Mouse (Mus musculus) heart, embryonic 10.5 days (tissue): ENCODE data around the gene Vipr2. TPM values are rescaled to one million over a fixed set of nuclear protein-coding genes. Genes with fewer than 3 reads are reported as not detected.

ENCODE experiments used
- DNase-seq: peaks from one replicate; pipeline ENCODE4 v3.0.0-alpha.2; 2017; ENCODE audit warnings: low spot score
- H3K27ac ChIP-seq: fragments of 300-500 bp; sonication (generic); 2 replicates; pipeline ENCODE4 v1.5.1; 2016; ENCODE audit warnings: mild to moderate bottlenecking
- H3K27me3 ChIP-seq: fragments of 300-500 bp; sonication (generic); 2 replicates; pipeline ENCODE4 v1.6.1; 2016; ENCODE audit warnings: mild to moderate bottlenecking; ENCODE audit not compliant: poor library complexity, insufficient read depth, severe bottlenecking
- H3K36me3 ChIP-seq: fragments of 300-500 bp; sonication (generic); 2 replicates; pipeline ENCODE4 v1.6.1; 2016; ENCODE audit warnings: mild to moderate bottlenecking, moderate library complexity
- H3K4me1 ChIP-seq: fragments of 300-500 bp; sonication (generic); 2 replicates; pipeline ENCODE4 v1.6.1; 2016; ENCODE audit warnings: mild to moderate bottlenecking
- H3K4me3 ChIP-seq: fragments of 300-500 bp; sonication (generic); 2 replicates; pipeline ENCODE4 v1.5.1; 2016; ENCODE audit warnings: mild to moderate bottlenecking, moderate library complexity
- H3K9me3 ChIP-seq: fragments of 300-500 bp; sonication (generic); 2 replicates; pipeline ENCODE4 v1.6.1; 2016; ENCODE audit warnings: mild to moderate bottlenecking, moderate library complexity
- WGBS: fragments of 180-500 bp; shearing (Covaris S2); methylation state at CpG from one replicate; pipeline ENCODE4 v1.1.7; 2016; 5-methylcytosine and 5-hydroxymethylcytosine counted together
- polyA plus RNA-seq: library from polyadenylated mRNA; unstranded; fragments of >200 nt; fragmentation: Nextera tagmentation; extraction: Ambion mirVana; gene quantifications from 2 replicates; pipeline ENCODE4 v1.2.1, GENCODE M21; 2016

Gene Vipr2
- 0.55 and 1.8 TPM in 2 replicates for polyA plus RNA-seq

- H3K4me3 ChIP-seq, result peak within 1 kb of the TSS; percentile 65
- H3K27ac ChIP-seq, result peak within 1 kb of the TSS; percentile 71; the same call in 1 of the 2 replicates
- 6% methylated on average over 33 of the region's 33 CpGs for WGBS
- H3K27me3 ChIP-seq, result peaks cover 37% of the 10 kb centered on the region
- H3K36me3 ChIP-seq, result no peaks in the 10 kb centered on the region
- DNase-seq, result peak; percentile 74
- peaks cover 9% of the 10 kb centered on the region; the same call in 1 of the 2 replicates for H3K4me1 ChIP-seq
- H3K9me3 ChIP-seq, result no peaks in the 10 kb centered on the region
These were observed at the start of gene Vipr2 for GRCm38 (mm10) chr12:116077074-116077854. TSS of gene Vipr2 (plus strand) at chr12:116077726.

DNA sequence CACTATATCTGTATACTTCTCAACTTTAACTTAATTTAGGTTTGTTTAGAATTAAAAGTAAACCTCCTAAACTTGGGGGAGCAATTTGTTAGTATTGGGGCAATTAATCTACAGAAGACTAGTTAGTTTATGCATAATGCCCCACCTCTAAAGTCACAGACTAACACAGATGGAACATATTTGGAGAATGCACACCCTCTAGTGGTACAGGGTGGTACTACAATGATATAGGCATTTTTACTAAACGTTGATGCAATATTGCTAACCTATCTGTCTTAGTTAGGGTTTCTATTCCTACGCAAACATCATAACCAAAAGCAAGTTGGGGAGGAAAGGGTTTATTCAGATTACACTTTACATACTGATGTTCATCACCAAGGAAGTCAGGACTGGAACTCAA lies 49.4 kb upstream of the Vipr2 start:
- H3K36me3 ChIP-seq, result no peaks in the 10 kb centered on the region
- H3K4me3 ChIP-seq, result no peak overlapping the region
- no peak for DNase-seq
- H3K9me3 ChIP-seq, result no peaks in the 10 kb centered on the region
- no peaks in the 10 kb centered on the region for H3K27me3 ChIP-seq
- no peak overlapping the region for H3K27ac ChIP-seq
- WGBS, result 50% methylated on average over 2 of the region's 2 CpGs
- no peaks in the 10 kb centered on the region for H3K4me1 ChIP-seq

GRCm38 (mm10) chr12:116035346-116035745 lies 42.2 kb upstream of the Vipr2 start:
- DNase-seq, result no peak
- no peak overlapping the region for H3K4me3 ChIP-seq
- no peaks in the 10 kb centered on the region for H3K27me3 ChIP-seq
- no peaks in the 10 kb centered on the region for H3K36me3 ChIP-seq
- H3K9me3 ChIP-seq, result 0 out of 2 replicates have a peak, but pooled peaks cover 5% of the 10 kb centered on the region
- H3K4me1 ChIP-seq, result no peaks in the 10 kb centered on the region
- H3K27ac ChIP-seq, result no peak overlapping the region
- WGBS, result 57% methylated on average over 5 of the region's 5 CpGs

DNA sequence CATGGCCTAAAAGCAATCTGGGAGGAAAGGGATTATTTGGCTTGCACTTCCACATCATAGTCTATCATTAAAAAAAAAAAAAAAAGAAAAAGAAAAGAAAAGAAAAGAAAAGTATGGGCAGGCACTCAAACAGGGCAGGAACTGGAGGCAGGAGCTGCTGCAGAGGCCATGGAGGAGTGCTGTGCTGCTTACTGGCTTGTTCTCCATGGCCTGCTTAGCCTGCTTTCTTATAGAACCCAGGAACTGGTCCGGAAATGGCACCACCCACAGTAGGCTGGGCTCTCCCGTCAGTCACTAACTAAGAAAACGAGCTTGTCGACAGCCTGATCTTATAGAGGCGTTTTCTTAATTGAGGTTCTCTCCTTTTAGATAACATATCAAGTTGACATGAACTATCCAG lies 32.7 kb upstream of the Vipr2 start:
- H3K4me1 ChIP-seq, result peaks cover 12% of the 10 kb centered on the region; the same call in 1 of the 2 replicates
- H3K27ac ChIP-seq, result no peak overlapping the region
- 77% methylated on average over 5 of the region's 5 CpGs for WGBS
- DNase-seq, result no peak
- no peaks in the 10 kb centered on the region for H3K27me3 ChIP-seq
- H3K4me3 ChIP-seq, result no peak overlapping the region
- no peaks in the 10 kb centered on the region for H3K9me3 ChIP-seq
- no peaks in the 10 kb centered on the region for H3K36me3 ChIP-seq

GRCm38 (mm10) chr12:116047440-116048377 lies 29.8 kb upstream of the Vipr2 start, which contains the start of gene Zfp386:
TSS of gene Zfp386 (plus strand) at chr12:116047724.
- H3K4me1 ChIP-seq, result peaks cover 12% of the 10 kb centered on the region; the same call in 1 of the 2 replicates

DNA sequence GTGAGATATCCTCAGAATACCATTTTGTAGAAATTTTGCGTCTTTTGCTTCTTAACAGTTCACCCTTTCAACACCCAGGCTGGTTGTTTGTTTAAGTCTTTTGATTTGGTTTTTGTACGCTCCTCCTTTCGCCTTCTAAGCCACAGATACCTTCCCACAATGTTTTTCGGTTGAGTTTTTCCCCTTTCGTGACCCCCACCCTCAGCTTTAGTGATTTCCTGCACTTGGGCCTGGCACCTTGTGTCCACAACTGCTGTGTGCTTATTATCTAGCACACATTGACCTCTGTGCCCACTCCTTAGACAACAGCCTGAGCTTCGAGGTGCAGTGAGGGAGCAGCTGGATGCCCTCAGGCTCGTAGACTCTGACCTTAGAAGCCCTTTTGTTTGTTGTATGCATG lies 28.8 kb upstream of the Vipr2 start:
- Histone ChIP-seq H3K9me3 (no peaks in the 10 kb centered on the region), H3K4me1 (peaks cover 12% of the 10 kb centered on the region; the same call in 1 of the 2 replicates), H3K27me3 (no peaks in the 10 kb centered on the region), H3K27ac (peak overlapping the region; percentile 29; the same call in 1 of the 2 replicates), H3K4me3 (peak overlapping the region; percentile 88), H3K36me3 (peaks cover 9% of the 10 kb centered on the region; the same call in 1 of the 2 replicates)
- DNase-seq, result no peak
- WGBS, result 71% methylated on average over 7 of the region's 7 CpGs

More at GRCm38 (mm10) chr12:116047440-116048377, 29.8 kb upstream of the Vipr2 start, which contains the start of gene Zfp386:
- no peaks in the 10 kb centered on the region for H3K27me3 ChIP-seq
- H3K9me3 ChIP-seq, result no peaks in the 10 kb centered on the region
- peak; percentile 98 for DNase-seq
- 2% methylated on average over 55 of the region's 55 CpGs for WGBS
- H3K4me3 ChIP-seq, result peak within 1 kb of the TSS; percentile 88
- H3K36me3 ChIP-seq, result peaks cover 4% of the 10 kb centered on the region; the same call in 1 of the 2 replicates
- peak within 1 kb of the TSS; percentile 98 for H3K27ac ChIP-seq

- peaks cover 10% of the 10 kb centered on the region for H3K36me3 ChIP-seq
These were observed 28.3 kb upstream of the Vipr2 start for GRCm38 (mm10) chr12:116049236-116049635.

GRCm38 (mm10) chr12:116049701-116050100 lies 27.8 kb upstream of the Vipr2 start:
- H3K36me3 ChIP-seq, result peaks cover 15% of the 10 kb centered on the region
- no peak for DNase-seq

More at GRCm38 (mm10) chr12:116049236-116049635, 28.3 kb upstream of the Vipr2 start:
- WGBS, result 89% methylated on average over 3 of the region's 3 CpGs
- H3K27me3 ChIP-seq, result no peaks in the 10 kb centered on the region
- DNase-seq, result no peak
- H3K4me3 ChIP-seq, result peak overlapping the region; percentile 88; the same call in 1 of the 2 replicates
- H3K4me1 ChIP-seq, result peaks cover 12% of the 10 kb centered on the region; the same call in 1 of the 2 replicates
- H3K27ac ChIP-seq, result no peak overlapping the region
- H3K9me3 ChIP-seq, result no peaks in the 10 kb centered on the region

GRCm38 (mm10) chr12:116054342-116054741 lies 23.2 kb upstream of the Vipr2 start:
- 89% methylated on average over 8 of the region's 8 CpGs for WGBS
- H3K27ac ChIP-seq, result no peak overlapping the region

More at GRCm38 (mm10) chr12:116049701-116050100, 27.8 kb upstream of the Vipr2 start:
- peaks cover 12% of the 10 kb centered on the region; the same call in 1 of the 2 replicates for H3K4me1 ChIP-seq
- WGBS, result 84% methylated on average over 6 of the region's 6 CpGs
- H3K27me3 ChIP-seq, result no peaks in the 10 kb centered on the region
- H3K4me3 ChIP-seq, result no peak overlapping the region
- H3K9me3 ChIP-seq, result no peaks in the 10 kb centered on the region
- H3K27ac ChIP-seq, result no peak overlapping the region

GRCm38 (mm10) chr12:116056112-116056511 lies 21.4 kb upstream of the Vipr2 start:
- Histone ChIP-seq H3K36me3 (peaks cover 74% of the 10 kb centered on the region), H3K27me3 (no peaks in the 10 kb centered on the region), H3K4me3 (no peak overlapping the region), H3K4me1 (no peaks in the 10 kb centered on the region), H3K27ac (no peak overlapping the region), H3K9me3 (peaks cover 12% of the 10 kb centered on the region)
- 87% methylated on average over 3 of the region's 3 CpGs for WGBS
- no peak for DNase-seq

More at GRCm38 (mm10) chr12:116054342-116054741, 23.2 kb upstream of the Vipr2 start:
- Histone ChIP-seq H3K4me1 (0 out of 2 replicates have a peak, but pooled peaks cover 3% of the 10 kb centered on the region), H3K27me3 (no peaks in the 10 kb centered on the region), H3K9me3 (no peaks in the 10 kb centered on the region), H3K4me3 (no peak overlapping the region), H3K36me3 (peaks cover 60% of the 10 kb centered on the region)
- no peak for DNase-seq

DNA sequence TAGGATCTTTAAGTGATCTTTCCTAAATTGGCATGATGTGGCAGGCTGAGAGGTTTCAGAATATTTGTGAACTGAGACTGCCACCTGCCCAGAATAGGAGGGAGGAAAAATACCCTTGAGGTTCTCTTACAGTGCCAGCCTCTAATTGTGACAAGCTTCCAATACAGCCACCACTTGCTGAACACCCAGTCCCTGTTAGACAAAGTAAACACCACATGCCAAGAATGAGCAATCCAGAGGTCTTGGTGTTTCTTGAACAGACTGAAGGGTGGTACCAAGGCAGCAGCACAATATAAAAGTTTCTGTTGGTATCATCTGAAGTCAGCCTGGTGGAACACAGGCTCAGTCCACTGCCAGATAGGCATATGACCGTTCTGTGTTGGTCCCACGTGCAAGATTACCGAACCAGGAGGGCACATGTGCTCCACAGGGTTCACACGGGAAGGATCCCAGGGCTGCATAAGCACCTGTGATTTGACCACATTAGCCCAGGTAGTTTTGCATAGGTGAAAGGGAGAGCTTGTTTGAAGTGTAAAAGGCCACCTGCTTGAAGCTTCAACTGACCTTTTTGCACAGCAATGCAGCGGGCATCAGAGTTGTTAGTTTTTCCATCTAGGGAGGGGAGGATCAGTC lies 15.8 kb upstream of the Vipr2 start:
- no peak overlapping the region for H3K4me3 ChIP-seq
- no peaks in the 10 kb centered on the region for H3K27me3 ChIP-seq
- H3K4me1 ChIP-seq, result no peaks in the 10 kb centered on the region
- H3K9me3 ChIP-seq, result peaks cover 24% of the 10 kb centered on the region
- no peak for DNase-seq
- WGBS, result 87% methylated on average over 5 of the region's 5 CpGs
- H3K36me3 ChIP-seq, result peaks cover 54% of the 10 kb centered on the region
- no peak overlapping the region for H3K27ac ChIP-seq

DNA sequence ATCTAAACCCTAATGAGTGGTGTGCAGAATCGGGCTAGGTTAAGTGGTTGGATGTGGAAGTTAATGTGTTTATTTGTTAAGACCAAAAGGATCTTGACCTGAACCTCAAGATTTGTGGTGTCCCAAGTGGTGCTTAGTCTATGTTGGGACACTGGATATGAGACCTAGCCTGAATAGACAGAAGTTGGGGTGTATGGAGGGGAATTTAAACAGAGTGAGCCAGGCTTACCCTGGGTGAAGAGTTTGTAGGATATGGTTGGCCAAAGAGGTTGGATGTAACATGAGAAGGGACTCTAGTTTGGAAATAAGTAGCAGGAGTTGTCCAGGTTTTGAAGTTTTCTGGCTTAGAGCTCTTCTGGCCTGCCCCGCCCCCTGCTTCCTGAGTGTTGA lies 15.3 kb upstream of the Vipr2 start:
- Histone ChIP-seq H3K36me3 (peaks cover 48% of the 10 kb centered on the region), H3K27ac (no peak overlapping the region), H3K4me1 (no peaks in the 10 kb centered on the region), H3K4me3 (no peak overlapping the region), H3K27me3 (no peaks in the 10 kb centered on the region), H3K9me3 (peaks cover 24% of the 10 kb centered on the region)
- 85% methylated on average over 2 of the region's 2 CpGs for WGBS
- DNase-seq, result no peak
